Mouse (Mus musculus) stomach, postnatal 0 days (tissue): ENCODE measurements around the gene Foxp1. TPM values are rescaled to one million over a fixed set of nuclear protein-coding genes. Genes with fewer than 3 reads are reported as not detected.

ENCODE experiments used
- ATAC-seq: fragments of 200-750 bp; cut with Nextera tagmentation; 2 replicates; pipeline ENCODE4 v1.8.0; 2017; ENCODE audit not compliant: low FRiP score, low TSS enrichment
- DNase-seq: peaks from one replicate; pipeline ENCODE4 v3.0.0-alpha.2; 2016; ENCODE audit warnings: low spot score
- H3K27ac ChIP-seq: fragments of 300-500 bp; sonication (generic); replicated peaks from 2 replicates; pipeline ENCODE4 v1.5.1; 2014; ENCODE audit warnings: mild to moderate bottlenecking, control low read depth
- H3K27me3 ChIP-seq: fragments of 300-500 bp; sonication (generic); 2 replicates; pipeline ENCODE4 v1.6.1; 2014; ENCODE audit warnings: low read length; ENCODE audit not compliant: control insufficient read depth, insufficient read depth
- H3K36me3 ChIP-seq: fragments of 300-500 bp; sonication (generic); 2 replicates; pipeline ENCODE4 v1.6.1; 2014; ENCODE audit warnings: low read length, mixed read lengths; ENCODE audit not compliant: control insufficient read depth, insufficient read depth
- H3K4me1 ChIP-seq: fragments of 300-500 bp; sonication (generic); replicated peaks from 2 replicates; pipeline ENCODE4 v1.6.1; 2014; ENCODE audit warnings: antibody characterized with exemption; ENCODE audit not compliant: control insufficient read depth, insufficient read depth
- H3K4me2 ChIP-seq: fragments of 300-500 bp; sonication (generic); replicated peaks from 2 replicates; pipeline ENCODE4 v1.6.1; 2014; ENCODE audit warnings: low read depth, mild to moderate bottlenecking, control low read depth, moderate library complexity
- H3K4me3 ChIP-seq: fragments of 300-500 bp; sonication (generic); 2 replicates; pipeline ENCODE4 v1.5.1; 2014; ENCODE audit warnings: low read depth, low read length, control low read depth
- H3K9ac ChIP-seq: fragments of 300-500 bp; sonication (generic); 2 replicates; pipeline ENCODE4 v1.6.1; 2014; ENCODE audit warnings: mild to moderate bottlenecking, low read length, control low read depth, mixed read lengths
- H3K9me3 ChIP-seq: fragments of 300-500 bp; sonication (generic); 2 replicates; pipeline ENCODE4 v1.6.1; 2016; ENCODE audit warnings: low read length; ENCODE audit not compliant: control insufficient read depth
- CTCF ChIP-seq: IDR thresholded peaks from 2 replicates; pipeline ENCODE4 v1.5.1; 2016; ENCODE audit warnings: antibody characterized with exemption, low read depth, mild to moderate bottlenecking, moderate library complexity
- EP300 ChIP-seq: optimal IDR thresholded peaks from 2 replicates; pipeline ENCODE3; 2016; ENCODE audit warnings: antibody characterized with exemption
- WGBS: fragments of 180-500 bp; shearing (Covaris S2); extraction: QIAGEN DNeasy Blood & Tissue Kit; methylation state at CpG from one replicate; pipeline ENCODE4 v1.1.7; 2014; 5-methylcytosine and 5-hydroxymethylcytosine counted together
- polyA plus RNA-seq: library from polyadenylated mRNA; unstranded; fragments of >200 nt; fragmentation: Nextera tagmentation; extraction: Ambion mirVana; gene quantifications from 2 replicates; pipeline ENCODE4 v1.2.1, GENCODE M21; 2015

Foxp1 gene
- polyA plus RNA-seq, 1 experiment from 2014 or later = 68.9 TPM

DNA sequence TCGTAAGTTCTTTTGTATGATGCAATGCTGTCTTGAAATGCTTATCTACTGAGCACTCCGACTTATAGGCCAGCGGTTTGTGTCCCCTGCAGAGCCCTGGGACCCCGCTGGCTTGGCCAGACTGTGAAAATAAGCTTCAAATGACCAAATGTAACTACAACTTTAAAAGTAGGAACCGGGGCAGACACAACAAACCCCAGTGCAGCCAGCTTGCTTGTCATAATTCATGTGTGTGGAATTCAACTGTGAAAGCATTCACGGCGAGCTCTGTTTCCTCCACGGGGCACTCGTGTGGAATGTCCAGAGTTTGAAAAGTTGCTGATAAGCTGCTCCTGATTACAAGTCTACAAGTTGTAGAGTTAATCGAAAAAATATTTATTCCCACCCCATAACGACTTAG, 71.0 kb downstream of the Foxp1 start:
- 0 out of 2 replicates have a peak, but pooled peaks cover 2% of the 10 kb centered on the region for H3K36me3 ChIP-seq
- ATAC-seq = no peak
- no peak for TF ChIP-seq CTCF
- no peak for TF ChIP-seq EP300
- no peak overlapping the region for H3K9ac ChIP-seq
- H3K4me1 ChIP-seq = peaks cover 6% of the 10 kb centered on the region; the same call in 1 of the 2 replicates
- no peaks in the 10 kb centered on the region for H3K9me3 ChIP-seq
- no peak for DNase-seq
- WGBS = 18% methylated on average over 11 of the region's 11 CpGs
- no peak overlapping the region for H3K4me3 ChIP-seq
- no peaks in the 10 kb centered on the region for H3K27me3 ChIP-seq
- H3K27ac ChIP-seq = peak overlapping the region; percentile 40; the same call in 1 of the 2 replicates
- H3K4me2 ChIP-seq = no peak overlapping the region; the same call in 1 of the 2 replicates

DNA sequence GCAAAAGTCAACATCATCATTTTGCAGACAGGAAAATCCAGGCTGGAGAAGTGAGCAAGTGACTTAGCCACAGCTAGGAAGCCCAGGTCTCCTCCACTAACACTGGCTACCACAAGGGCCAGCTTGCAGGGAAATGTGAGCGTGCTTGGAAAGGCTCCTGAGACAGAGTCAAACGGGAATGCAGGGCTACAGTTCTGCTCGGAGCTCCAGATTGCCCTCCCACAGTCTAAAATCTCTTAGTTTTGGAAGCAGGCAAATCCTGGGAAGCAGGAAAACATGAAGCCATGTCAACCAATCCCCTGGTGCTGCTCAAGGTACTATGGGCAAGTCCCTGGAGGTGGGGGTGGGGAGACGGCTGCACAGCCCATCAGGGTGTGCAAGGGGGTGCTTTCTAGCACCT, 75.1 kb downstream of the Foxp1 start:
- 86% methylated on average over 4 of the region's 4 CpGs for WGBS
- no peak overlapping the region for H3K4me3 ChIP-seq
- H3K4me2 ChIP-seq = no peak overlapping the region
- peaks cover 6% of the 10 kb centered on the region; the same call in 1 of the 2 replicates for H3K4me1 ChIP-seq
- H3K27ac ChIP-seq = no peak overlapping the region
- ATAC-seq (no peak), DNase-seq (no peak)
- TF ChIP-seq CTCF (no peak), EP300 (no peak)
- H3K9ac ChIP-seq = no peak overlapping the region
- no peaks in the 10 kb centered on the region for H3K9me3 ChIP-seq
- H3K27me3 ChIP-seq = no peaks in the 10 kb centered on the region
- H3K36me3 ChIP-seq = 0 out of 2 replicates have a peak, but pooled peaks cover 2% of the 10 kb centered on the region

DNA sequence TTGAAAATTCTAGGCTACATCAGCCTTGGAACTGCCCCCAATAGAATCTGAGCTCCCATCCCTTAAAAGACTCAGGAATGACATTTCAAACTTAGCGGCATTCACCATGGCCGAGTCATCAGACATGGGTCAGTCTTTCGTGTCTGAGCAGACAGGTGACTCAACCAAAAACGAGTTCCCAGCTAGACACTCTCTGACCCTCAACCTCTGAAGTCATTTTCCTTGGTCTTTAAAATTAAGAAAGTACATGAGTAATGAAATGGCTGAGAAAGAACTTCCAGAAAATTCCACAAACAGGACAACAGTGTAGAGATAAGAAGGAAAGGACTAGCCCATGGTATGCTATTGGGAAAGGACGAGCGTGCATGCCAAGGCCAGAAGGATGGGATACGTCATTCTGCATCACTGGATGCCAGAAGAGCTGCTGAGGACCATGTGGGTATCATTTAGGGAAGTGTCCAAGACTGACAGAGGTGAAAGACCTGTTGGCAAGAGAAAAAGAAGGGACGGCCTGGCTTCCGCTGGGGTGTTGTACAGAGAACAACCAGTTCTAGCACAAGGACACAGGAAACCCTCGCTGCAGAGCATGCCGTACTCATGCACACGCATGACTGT, 75.6 kb downstream of the Foxp1 start:
- TF ChIP-seq EP300 = no peak
- TF ChIP-seq CTCF = no peak
- no peak overlapping the region for H3K27ac ChIP-seq

DNA sequence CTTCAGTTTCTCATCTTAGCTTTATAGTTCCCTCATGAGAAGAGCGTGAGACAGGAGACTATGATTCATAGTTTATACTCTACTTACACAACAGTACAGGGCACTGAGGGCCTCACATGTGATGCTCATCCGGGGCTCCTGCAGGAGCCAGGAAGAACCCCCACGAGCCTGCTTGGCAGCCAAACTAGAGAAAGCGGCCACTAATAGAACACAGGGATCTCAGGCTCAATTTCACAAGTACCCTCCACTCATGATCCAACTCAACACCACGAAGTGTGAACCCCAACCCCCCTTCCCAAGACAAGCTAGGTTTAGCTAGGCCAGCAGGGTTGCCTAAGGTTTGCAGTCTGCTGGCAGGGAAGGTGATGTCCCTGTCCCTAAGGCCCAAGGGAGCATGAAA, 79.1 kb downstream of the Foxp1 start:
- H3K4me1 ChIP-seq = 0 out of 2 replicates have a peak, but pooled peaks cover 3% of the 10 kb centered on the region
- H3K9me3 ChIP-seq = no peaks in the 10 kb centered on the region
- no peaks in the 10 kb centered on the region for H3K27me3 ChIP-seq
- no peak overlapping the region for H3K4me2 ChIP-seq
- no peak overlapping the region for H3K27ac ChIP-seq
- WGBS = 67% methylated on average over 5 of the region's 5 CpGs
- TF ChIP-seq CTCF (no peak), EP300 (no peak)
- H3K4me3 ChIP-seq = no peak overlapping the region
- H3K9ac ChIP-seq = no peak overlapping the region
- DNase-seq (no peak), ATAC-seq (no peak)
- H3K36me3 ChIP-seq = 0 out of 2 replicates have a peak, but pooled peaks cover 2% of the 10 kb centered on the region

More for the DNA sequence above, 75.6 kb downstream of the Foxp1 start:
- no peak for DNase-seq
- H3K36me3 ChIP-seq = 0 out of 2 replicates have a peak, but pooled peaks cover 2% of the 10 kb centered on the region
- no peaks in the 10 kb centered on the region for H3K9me3 ChIP-seq
- H3K9ac ChIP-seq = no peak overlapping the region
- WGBS = 86% methylated on average over 12 of the region's 12 CpGs
- no peaks in the 10 kb centered on the region for H3K27me3 ChIP-seq
- H3K4me3 ChIP-seq = no peak overlapping the region
- no peak overlapping the region for H3K4me2 ChIP-seq
- ATAC-seq = no peak
- H3K4me1 ChIP-seq = peaks cover 6% of the 10 kb centered on the region; the same call in 1 of the 2 replicates

DNA sequence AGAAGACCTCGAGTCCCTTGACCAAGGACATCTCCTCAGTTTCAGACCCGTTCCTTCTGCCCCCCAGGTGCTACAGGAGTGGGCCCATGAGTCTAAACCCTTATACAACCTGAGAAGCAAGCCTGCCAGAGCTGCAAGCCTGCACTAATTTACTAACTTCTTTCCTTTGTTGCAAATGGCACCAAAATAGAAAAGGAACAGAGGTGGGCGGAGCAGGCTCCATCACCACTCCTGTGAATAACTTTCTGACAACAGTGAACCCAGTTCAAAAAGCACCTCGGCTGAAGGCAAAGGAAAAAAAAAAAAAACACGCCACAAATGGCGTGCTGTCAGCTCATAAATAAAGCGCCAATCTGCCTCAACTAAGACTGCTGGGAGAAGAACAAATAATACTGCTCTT, 81.4 kb downstream of the Foxp1 start:
- TF ChIP-seq CTCF = no peak
- no peak for TF ChIP-seq EP300
- Histone ChIP-seq H3K36me3 (no peaks in the 10 kb centered on the region), H3K27ac (0 out of 2 replicates have a peak overlapping the region, but pooled peaks have one; percentile 40), H3K4me3 (no peak overlapping the region), H3K9ac (no peak overlapping the region), H3K4me2 (no peak overlapping the region), H3K27me3 (no peaks in the 10 kb centered on the region), H3K9me3 (no peaks in the 10 kb centered on the region), H3K4me1 (0 out of 2 replicates have a peak, but pooled peaks cover 3% of the 10 kb centered on the region)
- 57% methylated on average over 7 of the region's 7 CpGs for WGBS
- no peak for ATAC-seq
- no peak for DNase-seq

DNA sequence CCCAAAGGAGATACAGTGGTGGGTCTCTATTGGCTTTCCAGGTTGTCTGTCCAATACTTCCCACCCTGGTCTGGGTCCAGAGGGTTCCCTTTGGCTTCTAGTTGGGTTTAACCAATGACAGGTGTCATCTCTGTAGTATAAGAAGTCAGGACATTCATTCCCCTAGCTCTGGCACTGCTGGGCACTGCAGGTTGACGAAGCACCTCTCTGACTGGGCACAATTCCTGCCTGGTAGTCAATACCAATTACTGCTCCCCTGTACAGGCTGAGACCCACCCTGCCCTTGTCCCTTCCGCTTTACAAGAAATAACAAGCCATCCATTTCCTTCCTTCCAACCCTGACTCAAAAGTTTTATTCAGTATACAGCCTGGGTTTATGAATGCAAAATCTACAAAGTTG, 81.9 kb downstream of the Foxp1 start:
- Histone ChIP-seq H3K9me3 (no peaks in the 10 kb centered on the region), H3K4me3 (no peak overlapping the region), H3K4me2 (no peak overlapping the region), H3K27ac (0 out of 2 replicates have a peak overlapping the region, but pooled peaks have one; percentile 40), H3K9ac (no peak overlapping the region), H3K36me3 (no peaks in the 10 kb centered on the region), H3K4me1 (0 out of 2 replicates have a peak, but pooled peaks cover 3% of the 10 kb centered on the region), H3K27me3 (no peaks in the 10 kb centered on the region)
- ATAC-seq (no peak), DNase-seq (no peak)
- WGBS = 75% methylated on average over 2 of the region's 2 CpGs
- TF ChIP-seq EP300 (no peak), CTCF (no peak)
